Mouse (Mus musculus) cerebellum, adult 2 months (tissue): ENCODE measurements at regions not wholly inside any gene's neighbourhood (a gene's known extent, or its start where the extent isn't known, plus 50 kb on each side); places are given as distances from the start of the nearest gene placed in this dataset.

Experiments used
- CTCF ChIP-seq: fragments of 200-500 bp; IDR thresholded peaks from 2 replicates; pipeline ENCODE4 v1.5.1; 2011; ENCODE audit warnings: low read depth, mild to moderate bottlenecking, control low read depth, low read length, moderate library complexity, borderline replicate concordance; ENCODE audit not compliant: insufficient read depth
- POLR2A ChIP-seq: fragments of 200-500 bp; IDR thresholded peaks from 2 replicates; pipeline ENCODE4 v1.6.1; 2011; ENCODE audit warnings: low read length, control low read depth, borderline replicate concordance; ENCODE audit not compliant: insufficient read depth

DNA sequence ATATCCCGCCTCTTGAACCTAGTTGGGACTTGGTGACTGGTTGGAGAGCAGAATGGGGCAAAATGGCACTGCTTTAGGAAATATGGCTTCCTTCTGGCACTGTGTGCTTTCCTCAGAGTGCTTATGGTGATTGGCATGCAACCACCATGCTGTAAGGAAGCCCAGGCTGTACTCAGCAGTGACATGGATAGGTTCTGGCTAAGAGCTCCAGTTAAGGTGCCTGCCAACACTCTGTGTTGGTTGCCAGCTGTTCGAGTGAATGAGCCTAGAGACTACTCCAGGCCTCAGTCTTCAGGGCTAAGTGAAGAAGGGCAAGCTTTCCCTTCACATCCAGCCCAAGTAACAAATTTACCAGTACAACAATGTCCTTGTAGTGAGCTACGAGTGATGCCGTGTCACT lies 301.9 kb downstream of the Otol1 start:
- TF ChIP-seq CTCF (no peak), POLR2A (no peak)
